Mouse (Mus musculus): ENCODE measurements around the gene Hdac2.

GRCm38 (mm10) chr10:37047661-37048098, 73.3 kb downstream of the Hdac2 start:
- TF ChIP-seq POLR2A (IDR thresholded peaks at IDR 0.05; ENCODE audit: insufficient read depth, low read depth, low read length) (no peak), EP300 (IDR thresholded peaks at IDR 0.05; ENCODE audit: insufficient read depth, low read depth, low read length) (no peak)

All from heart, adult 2 months (tissue).